Mouse (Mus musculus): ENCODE results near the gene Ano7. TPM values are rescaled to one million over a fixed set of nuclear protein-coding genes. Genes with fewer than 3 reads are reported as not detected.

Gene Ano7
- polyA plus RNA-seq, 1 experiment from 2014 or later, result 0.23 TPM

Other genes starting within 250 kb of the Ano7 start
- not detected in 2 replicates for gene Agxt, start 238.7 kb upstream of the Ano7 start, polyA plus RNA-seq (2014; fragmentation: Nextera tagmentation; extraction: Ambion mirVana)
- gene 2310007B03Rik, start 213.0 kb upstream of the Ano7 start, polyA plus RNA-seq (2014; fragmentation: Nextera tagmentation; extraction: Ambion mirVana), result 0.49 and 0.77 TPM in 2 replicates
- 0.09 and 0.18 TPM in 2 replicates for gene Crocc2, start 205.2 kb upstream of the Ano7 start, polyA plus RNA-seq (2014; fragmentation: Nextera tagmentation; extraction: Ambion mirVana)
- 1.5 and 4.0 TPM in 2 replicates for gene Sned1, start 138.1 kb upstream of the Ano7 start, polyA plus RNA-seq (2014; fragmentation: Nextera tagmentation; extraction: Ambion mirVana)
- gene Mterf4, start 68.0 kb upstream of the Ano7 start, polyA plus RNA-seq (2014; fragmentation: Nextera tagmentation; extraction: Ambion mirVana), result 33.0 and 35.3 TPM in 2 replicates
- gene Ppp1r7, start 31.1 kb upstream of the Ano7 start, polyA plus RNA-seq (2014; fragmentation: Nextera tagmentation; extraction: Ambion mirVana), result 79.4 and 89.3 TPM in 2 replicates
- gene Pask, start 30.4 kb upstream of the Ano7 start, polyA plus RNA-seq (2014; fragmentation: Nextera tagmentation; extraction: Ambion mirVana), result 12.1 and 12.2 TPM in 2 replicates
- gene Hdlbp, start 104.9 kb downstream of the Ano7 start, polyA plus RNA-seq (2014; fragmentation: Nextera tagmentation; extraction: Ambion mirVana), result 80.7 and 117 TPM in 2 replicates
- gene Farp2, start 138.1 kb downstream of the Ano7 start, polyA plus RNA-seq (2014; fragmentation: Nextera tagmentation; extraction: Ambion mirVana), result 4.6 and 6.0 TPM in 2 replicates